Mouse (Mus musculus) MN1 (cell line): ENCODE measurements around the gene Drap1.

Experiments used
- DNase-seq: peaks from one replicate; pipeline ENCODE4 v3.0.0-alpha.2; 2016; ENCODE audit warnings: low spot score

The Drap1 gene

GRCm38 (mm10) chr19:5448354-5449150 lies 23.8 kb upstream of the Drap1 start:
- DNase-seq = no peak

- DNase-seq = no peak
Measured at GRCm38 (mm10) chr19:5447515-5448353, 23.0 kb upstream of the Drap1 start, which contains the start of gene Fosl1. TSS of gene Fosl1 (plus strand) at chr19:5447547.

- no peak for DNase-seq
Measured at GRCm38 (mm10) chr19:5445747-5446146, 21.0 kb upstream of the Drap1 start.

DNA sequence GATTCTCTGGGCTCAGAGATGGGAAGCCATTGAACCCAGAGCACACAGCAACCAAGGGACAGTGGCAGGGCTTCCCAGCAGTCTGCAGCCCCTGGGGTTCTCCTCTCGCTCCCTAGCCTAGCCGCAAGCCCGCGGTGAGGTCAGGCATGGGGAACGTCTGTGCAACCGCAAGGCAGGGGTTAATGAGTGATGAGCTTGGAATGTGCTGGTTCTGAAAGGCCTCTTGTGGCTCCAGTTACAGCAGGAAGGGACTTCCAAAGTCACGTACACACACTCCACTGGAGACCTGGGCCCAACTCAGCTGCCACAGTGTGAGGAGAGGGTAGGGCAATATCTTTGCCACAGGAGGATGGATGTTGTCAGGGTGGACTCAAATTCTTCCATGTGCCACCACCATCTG lies 20.2 kb upstream of the Drap1 start:
- no peak for DNase-seq

DNA sequence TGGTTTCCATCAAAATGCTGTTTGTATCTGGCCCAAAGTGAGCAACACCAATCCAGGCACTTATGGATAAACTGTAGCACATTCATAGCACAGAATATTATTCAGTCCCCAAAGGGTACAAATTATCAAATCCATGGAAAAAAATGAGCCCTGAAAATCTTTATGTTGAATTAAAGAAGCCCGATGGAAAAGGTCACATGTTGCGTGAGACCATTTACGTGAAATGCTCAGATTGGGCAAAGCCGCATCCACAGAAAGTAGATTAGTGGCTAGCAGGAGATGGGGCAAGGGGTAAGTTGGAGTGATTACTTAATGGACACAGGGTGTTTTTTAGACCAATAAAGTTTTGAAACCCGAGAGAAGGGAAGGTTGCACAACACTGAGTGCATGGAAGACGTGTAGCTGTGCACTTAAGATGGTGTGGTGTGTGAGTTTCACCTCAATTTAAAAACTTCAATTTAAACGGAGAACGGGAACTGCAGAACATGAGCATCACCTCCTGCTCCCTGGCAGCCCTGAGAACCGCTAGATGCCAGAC lies 19.7 kb upstream of the Drap1 start:
- DNase-seq = no peak

DNA sequence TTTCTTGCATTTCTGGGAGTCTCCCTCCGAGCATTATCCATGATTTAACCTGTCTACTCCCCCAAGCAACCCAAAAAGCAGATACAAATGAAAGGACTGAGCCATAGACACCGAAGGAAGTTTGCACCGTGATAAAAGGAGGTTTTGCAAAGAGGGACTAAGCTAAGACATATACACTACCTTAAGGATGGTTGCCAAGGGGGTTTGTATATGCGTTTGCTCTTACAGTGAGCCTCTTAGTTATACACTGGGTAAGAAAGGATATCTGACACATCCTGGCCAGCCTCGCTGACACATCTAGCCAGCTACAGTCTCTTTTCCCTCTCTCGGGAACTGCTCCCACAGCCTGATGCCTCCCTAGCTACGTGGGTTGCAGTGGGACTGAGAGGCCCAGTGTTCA lies 9.2 kb upstream of the Drap1 start:
- DNase-seq = peak; percentile 17

- peak; percentile 79 for DNase-seq
Measured at GRCm38 (mm10) chr19:5432992-5433852, 8.4 kb upstream of the Drap1 start.

GRCm38 (mm10) chr19:5431911-5432464 lies 7.2 kb upstream of the Drap1 start:
- DNase-seq = no peak

DNA sequence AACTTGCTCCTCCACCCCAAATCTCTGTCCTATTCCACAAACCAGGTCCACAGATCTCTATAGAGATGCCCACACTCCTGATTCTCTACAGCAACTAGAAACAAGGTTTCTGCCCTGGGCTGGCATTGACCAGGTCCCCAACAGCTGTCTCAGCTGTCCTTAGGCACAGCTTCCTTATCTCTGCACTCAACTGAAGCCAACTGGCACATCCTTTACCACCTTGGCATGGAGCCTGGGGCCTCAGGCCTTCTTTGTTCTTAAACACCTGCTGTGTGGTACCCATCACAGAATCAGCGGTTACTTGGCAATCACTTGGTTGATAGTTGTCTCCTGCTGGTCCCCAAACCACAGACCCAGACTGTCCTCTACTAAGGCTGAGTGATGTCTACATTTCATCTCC lies 5.6 kb upstream of the Drap1 start:
- DNase-seq = peak; percentile 10

GRCm38 (mm10) chr19:5429806-5430205 lies 5.0 kb upstream of the Drap1 start:
- DNase-seq = peak; percentile 71

DNA sequence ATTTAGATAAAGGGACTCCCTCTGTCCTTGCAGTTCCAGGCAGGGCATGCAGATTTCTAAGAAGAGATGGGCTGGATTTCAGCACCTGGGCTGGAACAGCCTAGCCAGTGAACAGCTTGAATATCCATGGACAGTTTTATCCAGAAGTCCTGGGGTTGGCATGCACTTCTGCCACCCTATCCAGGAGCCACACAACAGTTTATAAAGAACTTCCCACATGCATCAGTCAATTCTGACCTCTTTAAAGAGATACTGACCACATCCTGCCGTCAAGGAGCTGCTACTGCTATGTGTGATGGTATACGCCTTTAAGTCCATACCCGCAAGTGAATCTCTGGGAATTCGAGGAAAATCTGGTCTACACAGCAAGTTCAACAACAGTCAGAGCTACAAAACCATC lies 4.4 kb upstream of the Drap1 start:
- DNase-seq = no peak

GRCm38 (mm10) chr19:5428083-5428482 lies 3.3 kb upstream of the Drap1 start:
- DNase-seq = peak; percentile 49

GRCm38 (mm10) chr19:5426640-5427290 lies 2.0 kb upstream of the Drap1 start:
- DNase-seq = no peak

GRCm38 (mm10) chr19:5425906-5426565 lies 1.3 kb upstream of the Drap1 start:
- no peak for DNase-seq

DNA sequence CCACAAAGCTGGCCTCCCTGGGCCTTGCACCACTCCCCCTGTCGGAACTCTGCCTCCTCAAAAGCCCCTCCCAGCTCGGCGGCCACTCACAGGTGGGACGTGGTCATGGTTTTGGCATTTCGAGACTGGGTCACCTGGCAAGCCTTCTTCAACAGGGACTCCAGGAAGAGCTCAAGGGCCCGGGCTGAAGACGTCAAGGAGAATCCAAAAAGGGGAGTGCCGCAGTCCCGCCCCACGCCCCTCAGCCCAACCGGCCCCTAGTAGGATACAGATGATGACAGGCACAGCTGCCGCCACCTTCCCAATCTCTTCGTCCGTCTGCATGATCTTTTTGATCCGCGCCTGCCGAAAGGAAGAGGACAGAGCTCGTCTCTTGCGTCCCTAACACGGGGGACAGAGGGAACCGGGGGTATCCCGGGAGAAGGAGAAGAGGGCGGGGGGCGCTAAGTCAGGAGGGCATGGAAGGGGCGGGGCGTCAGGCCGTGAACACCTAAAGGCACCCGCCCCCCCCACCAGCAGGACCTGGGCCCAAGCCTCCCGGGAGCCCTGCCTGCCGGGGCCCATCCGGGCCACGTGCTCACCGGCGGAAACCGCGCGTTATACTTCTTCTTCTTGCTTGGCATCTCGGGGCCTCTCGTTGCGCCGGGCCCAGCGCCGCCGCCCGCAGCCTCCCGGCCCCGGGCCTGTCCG lies 542 bp downstream of the Drap1 start:
- peak; percentile 59 for DNase-seq

GRCm38 (mm10) chr19:5423561-5423960 lies 1.2 kb downstream of the Drap1 start:
- no peak for DNase-seq

GRCm38 (mm10) chr19:5422895-5423443 lies 1.8 kb downstream of the Drap1 start:
- DNase-seq = no peak

DNA sequence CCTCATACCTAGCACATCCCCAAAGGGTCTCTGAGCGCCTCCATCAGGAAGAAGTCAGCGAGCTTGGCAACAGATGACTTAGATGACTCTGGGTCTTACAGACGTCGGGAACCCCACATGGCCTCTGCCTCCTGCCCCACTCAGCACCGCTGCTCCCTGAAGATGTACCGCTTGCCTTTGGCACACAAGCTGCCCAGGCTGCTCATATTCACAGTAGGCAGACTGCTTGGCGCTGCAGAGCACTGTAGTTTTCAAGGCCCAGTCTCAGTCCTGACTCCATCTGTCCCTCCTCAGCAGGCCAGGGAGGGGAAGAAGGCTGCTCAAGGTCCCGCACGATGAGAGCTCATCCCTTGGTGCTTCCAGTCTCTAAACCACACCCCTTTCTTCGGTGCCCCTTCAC lies 2.5 kb downstream of the Drap1 start:
- DNase-seq = no peak

DNA sequence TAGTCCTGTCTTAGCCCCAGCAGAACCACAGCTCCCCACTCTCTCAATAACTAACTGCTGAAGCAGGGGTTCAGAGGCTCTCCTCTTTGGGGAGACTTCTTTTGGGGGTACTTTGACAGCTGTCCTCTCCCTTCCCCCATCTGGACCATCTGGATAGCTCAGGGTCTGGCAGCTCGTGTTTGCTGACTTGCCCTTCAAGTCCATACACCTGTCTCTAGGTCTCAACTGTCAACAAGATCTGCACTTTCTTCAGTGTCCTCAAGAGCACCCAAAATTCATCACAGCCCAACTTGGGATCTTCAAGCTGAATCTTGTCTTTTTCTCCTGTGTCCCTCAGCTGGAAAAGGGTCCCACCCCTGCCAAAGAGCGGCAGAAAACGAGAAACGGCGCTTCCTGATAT lies 3.0 kb downstream of the Drap1 start:
- DNase-seq = no peak

DNA sequence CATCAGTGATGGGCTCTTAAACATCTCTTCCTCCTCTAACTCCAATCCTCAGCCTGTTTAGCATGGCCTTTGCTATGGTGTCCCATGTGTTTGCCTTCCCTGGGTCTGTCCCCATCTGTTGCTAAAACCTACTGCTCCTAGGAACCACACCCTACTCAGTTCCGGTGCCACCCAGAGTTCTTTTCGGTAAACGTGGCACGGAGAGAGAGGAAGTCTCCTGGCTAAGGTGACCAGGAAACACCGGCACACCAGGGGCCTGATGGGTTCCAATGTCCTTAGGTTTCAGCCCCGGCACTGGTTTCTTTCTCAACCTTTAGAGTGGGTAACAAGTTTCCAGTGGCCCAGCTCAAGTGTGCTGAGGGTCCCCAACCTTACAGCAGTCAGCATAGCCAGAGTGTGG lies 4.2 kb downstream of the Drap1 start:
- DNase-seq = no peak
